Mouse (Mus musculus) stomach, postnatal 0 days (tissue): Measurements from ENCODE around the gene Slc1a2.

ENCODE experiments used
- CTCF ChIP-seq: IDR thresholded peaks from 2 replicates; pipeline ENCODE4 v1.5.1; 2016; ENCODE audit warnings: antibody characterized with exemption, low read depth, mild to moderate bottlenecking, moderate library complexity
- EP300 ChIP-seq: optimal IDR thresholded peaks from 2 replicates; pipeline ENCODE3; 2016; ENCODE audit warnings: antibody characterized with exemption

GRCm38 (mm10) chr2:102632361-102632760 lies 26.1 kb upstream of the Slc1a2 start:
- TF ChIP-seq CTCF, result no peak
- no peak for TF ChIP-seq EP300
